Mouse (Mus musculus) CD4-positive, CD25-positive, alpha-beta regulatory T cell, adult 2 months (primary cell): ENCODE measurements at regions not wholly inside any gene's neighbourhood (a gene's known extent, or its start where the extent isn't known, plus 50 kb on each side); places are given as distances from the start of the nearest gene placed in this dataset.
"Not testable (repeated sequence)": the region's sequence is repeated elsewhere in the genome, so short reads cannot be mapped to it uniquely, and the experiment has no call there.

Source experiments
- DNase-seq: peaks from one replicate; pipeline ENCODE4 v3.0.0-alpha.2; 2012; ENCODE audit warnings: low read depth, low spot score

DNA sequence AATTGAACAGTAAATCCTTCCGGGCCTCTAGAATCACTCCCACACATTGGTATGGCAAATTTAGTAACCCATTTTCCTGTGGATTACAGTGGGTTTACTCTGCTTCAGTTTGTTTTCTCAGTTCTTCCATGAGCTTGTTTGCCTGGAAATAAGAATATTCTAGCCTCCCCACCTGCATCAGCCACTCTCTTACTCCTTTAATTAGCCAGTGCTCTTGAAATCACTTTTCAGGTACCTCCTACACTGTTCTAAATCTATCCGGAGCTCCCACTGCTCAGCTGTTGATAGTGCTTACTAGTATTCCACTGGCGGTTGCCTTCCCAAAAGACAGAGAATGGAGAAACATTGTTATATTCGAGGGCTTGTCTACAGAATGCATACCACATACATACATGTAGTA, 167.1 kb downstream of the Htr7 start:
- DNase-seq, result no peak

DNA sequence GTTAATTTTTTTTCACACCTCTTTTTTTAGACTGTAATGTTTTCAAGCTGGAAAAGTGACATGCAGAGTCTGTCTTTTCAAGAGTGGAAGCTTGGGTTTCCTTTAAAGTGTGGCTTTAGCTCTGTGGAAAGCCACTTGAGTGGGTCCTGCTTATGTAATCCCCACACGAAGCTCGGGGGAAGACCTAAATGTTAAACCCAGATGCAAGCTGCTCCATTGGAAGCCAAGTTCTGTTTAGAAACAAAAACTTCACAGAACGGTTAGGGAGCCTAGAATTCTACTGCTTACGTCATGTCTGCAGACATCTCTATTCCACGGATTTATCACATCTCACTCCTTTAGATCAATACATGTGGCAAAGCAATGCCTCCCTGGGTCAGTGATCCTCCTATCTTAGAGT, 171.0 kb downstream of the Htr7 start:
- no peak for DNase-seq

DNA sequence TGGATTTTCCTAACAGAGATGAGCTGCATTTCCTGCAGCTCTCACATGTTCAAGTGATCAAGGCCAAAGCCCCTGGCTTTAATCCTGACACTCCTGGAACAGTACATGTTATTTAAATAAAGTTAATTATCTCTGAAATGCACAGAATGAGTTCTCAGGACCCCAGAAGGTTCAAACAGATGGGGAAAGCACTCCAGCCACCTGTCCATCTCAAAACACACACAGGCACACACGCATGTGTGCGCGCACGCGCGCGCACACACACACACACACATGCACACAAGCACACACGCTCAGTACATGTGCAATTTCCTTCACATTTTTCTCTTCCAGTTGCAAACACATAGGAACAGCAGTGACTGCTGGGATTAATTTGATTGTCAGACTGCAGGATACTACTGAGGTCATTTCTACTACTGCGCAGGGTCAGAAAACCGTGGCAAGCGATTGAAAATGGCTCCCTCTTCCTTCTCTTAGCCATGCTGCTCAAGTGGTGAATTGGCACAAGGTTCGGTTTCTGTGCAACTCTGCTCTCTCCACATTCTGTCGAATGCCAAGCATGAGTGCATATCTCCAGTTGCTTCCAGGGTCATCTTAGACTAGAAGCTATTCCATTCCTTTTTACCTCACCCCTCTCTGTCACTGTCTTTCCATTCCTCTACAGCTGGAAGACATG, 175.4 kb downstream of the Htr7 start:
- DNase-seq, result no peak

DNA sequence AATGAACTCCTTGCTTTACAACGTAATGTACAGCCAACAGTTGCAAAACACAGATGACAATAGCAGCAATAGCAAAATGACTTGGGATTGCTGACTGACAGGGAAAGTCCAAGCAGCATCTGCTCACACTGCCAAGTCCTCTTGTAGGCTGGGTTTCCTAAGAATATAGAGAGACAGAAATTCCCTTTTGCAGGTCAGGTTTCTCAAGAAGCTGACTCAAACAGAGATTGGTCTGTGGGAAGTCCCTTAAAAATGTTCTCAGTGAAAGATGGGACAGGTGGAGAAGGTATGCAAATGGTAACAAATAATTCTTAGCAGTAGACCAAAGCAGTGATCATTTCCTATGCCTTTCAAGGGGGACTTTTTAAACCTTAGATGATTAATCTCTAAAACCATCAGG, 181.8 kb downstream of the Htr7 start:
- no peak for DNase-seq

DNA sequence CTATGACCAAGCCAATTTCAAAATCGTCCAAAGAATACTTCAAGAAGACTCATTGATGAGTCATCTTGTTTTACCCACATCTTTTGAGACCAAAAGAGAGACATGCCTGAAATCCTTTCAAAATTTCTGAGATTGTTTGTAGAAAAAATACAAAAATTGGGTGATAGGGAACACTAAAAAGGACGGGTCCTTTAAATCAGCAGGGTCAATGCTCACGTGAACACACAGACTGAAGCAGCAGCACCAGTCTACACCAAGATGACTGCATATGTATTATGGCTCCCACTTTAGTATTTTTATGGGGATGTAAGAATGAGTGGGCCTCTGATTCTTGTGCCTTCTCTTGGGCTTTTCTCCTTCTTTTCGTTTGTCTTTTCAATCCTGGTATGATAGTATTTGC, 186.6 kb downstream of the Htr7 start:
- DNase-seq, result no peak

DNA sequence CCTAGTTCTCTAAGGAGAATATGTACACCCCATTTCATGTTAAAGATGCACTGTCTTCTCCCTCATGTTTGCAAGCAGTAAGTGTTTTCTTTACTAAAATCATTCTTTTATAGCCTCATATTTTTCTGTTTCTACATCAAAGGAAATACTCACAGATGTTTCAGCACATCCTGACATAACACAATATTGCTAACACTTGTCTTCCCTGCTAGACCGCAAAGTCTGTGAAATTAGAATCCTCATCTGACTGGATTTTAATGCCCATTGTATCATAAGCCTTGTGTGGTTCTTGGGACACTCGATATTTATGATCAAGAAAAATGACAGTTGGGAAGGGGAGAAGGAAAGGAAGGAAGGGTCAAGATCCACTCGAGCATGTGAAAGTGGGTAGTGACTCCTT, 188.8 kb downstream of the Htr7 start:
- DNase-seq, result no peak

DNA sequence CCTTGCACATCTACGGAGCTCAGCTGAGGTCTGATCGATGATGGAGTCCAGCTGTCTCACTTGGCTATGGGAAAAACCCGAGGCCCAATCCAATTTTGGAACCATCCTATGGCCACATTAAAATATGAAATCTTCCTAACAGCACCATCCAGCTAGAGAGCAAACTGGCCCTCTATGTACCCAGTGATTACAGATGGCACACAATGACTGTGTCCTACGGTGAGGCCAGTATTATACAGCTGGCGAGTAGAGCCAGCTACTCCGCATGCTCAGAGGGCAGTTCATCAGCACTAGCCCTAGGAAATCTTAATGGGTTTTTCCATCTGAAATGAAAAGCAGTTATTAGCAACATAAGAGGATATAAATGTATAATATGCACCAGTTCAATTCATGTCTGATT, 194.3 kb downstream of the Htr7 start:
- no peak for DNase-seq

DNA sequence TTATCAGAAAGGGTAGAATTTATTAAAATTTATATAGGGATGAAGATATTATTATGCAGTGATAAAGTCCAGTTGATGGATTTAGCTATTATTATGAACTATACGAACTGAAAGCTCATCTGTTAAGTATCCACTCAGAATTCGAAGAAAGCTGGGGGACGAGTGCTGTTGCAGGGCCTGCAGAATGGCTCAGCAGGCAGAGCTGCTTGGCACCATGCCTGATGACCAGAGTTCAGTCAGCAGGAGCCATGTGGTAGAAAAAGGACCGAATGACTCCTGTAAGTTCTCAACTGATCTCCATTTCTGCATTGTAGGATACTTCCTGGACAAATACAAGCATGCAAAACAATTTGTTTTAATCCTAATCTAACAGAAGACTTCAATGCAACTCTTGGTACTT, 195.9 kb downstream of the Htr7 start:
- no peak for DNase-seq

DNA sequence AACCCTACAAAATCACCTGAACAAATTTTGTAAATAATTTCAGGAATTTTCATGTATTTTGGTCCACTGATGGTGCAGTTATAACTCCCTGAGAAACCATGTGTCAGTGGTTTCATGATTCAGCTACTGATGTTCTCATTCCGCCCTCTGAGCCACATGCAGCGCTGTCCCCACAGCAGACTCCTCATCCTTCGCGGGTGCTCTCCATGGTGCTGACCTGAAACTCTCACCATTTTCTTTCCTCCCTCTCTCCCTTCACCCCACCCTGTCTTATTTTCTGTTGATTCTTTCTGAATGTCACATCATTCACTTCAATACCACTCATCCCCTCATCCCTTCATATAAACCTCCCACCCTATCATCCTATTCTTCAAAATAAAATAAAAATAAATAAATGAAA, 224.3 kb downstream of the Htr7 start:
- peak; percentile 0 for DNase-seq

DNA sequence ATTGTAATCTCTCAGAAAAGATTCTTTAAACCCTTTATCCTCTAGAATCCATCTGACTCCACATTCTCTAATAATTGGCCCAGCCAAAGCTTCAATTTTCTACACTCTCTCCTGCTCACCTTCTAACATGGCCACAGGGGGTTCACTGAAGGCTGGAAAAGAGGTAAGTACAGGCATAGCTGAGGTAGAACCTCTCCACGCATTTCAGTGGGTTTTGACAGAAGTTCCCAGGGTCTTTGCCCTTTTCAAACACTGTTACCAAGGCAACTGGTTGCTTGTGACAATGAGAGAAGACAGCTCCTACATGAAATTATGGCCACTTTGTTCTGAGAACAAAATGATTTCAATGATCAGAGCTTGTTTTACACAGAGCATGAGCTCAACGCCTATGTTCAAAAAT, 231.2 kb downstream of the Htr7 start:
- DNase-seq, result no peak

DNA sequence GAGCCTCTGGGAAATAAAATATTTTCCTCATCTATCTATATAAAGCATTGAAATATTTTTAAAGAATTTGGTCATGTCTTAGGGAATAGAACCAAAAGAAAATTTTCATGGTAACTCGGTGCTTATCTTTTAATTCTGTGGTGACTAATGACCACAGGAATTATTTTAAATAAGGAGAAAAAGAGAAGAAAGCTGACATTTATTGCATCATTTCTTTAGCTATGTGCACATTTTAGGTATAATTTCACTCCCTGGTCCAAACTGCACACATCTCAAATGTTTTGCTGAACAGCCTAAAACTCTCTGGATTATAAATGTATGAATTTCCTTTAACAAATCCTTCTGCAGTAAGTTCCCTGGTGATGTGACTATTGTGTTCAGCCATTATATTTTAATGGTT, 237.7 kb downstream of the Htr7 start:
- no peak for DNase-seq

DNA sequence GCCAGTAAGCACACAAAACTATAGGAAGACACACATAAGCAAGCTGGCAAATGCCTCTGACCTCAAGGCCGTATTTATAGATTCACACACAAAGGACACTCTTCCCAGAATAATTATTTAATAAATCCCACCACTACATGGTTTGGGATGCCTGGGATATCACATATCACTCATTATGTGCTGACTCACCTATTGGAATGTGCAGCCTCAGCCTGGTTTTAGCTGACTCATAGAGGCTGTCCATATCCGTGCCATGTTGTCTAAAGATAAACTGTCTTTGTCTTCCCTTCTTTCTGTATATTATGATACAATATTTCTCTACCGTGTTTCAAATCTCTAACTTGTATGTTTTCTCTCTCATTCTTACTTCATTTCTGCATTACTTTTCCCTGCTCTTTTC, 262.6 kb downstream of the Htr7 start:
- DNase-seq, result no peak

DNA sequence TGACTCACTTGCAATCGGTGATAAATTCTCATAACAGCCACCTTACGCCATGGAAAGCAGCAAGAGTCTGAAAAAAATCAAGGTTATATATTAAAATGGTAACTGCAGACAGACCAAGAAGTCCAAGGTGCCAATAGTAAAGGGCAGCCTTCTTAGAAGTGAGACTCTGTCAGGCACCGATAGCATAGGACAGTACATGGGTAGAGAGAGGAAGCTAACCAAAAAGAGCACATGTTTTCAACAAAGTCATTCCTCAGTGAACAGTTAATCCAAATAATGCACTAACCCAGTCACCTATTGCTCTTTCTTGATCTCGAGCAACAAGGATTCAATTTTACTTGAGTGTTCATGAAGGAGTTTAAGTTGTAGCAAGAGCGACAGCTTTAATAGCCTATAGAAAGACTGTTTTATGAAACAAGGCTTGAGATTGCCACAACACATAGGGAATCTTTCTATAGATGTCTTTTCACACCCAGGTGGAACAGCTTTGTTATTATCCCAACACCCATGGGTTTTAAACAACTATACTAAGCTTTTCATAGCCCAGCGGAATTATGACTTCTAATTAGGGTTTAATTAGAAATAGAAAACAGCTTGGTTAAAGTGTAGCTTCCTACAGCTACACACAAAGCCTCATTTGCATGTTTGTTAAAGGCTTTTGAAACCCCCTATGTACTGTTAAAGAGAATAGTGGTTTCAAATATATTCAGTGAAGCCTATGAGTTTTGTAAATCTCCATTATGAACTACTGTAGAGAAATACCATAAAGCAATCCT, 269.9 kb downstream of the Htr7 start:
- no peak for DNase-seq

DNA sequence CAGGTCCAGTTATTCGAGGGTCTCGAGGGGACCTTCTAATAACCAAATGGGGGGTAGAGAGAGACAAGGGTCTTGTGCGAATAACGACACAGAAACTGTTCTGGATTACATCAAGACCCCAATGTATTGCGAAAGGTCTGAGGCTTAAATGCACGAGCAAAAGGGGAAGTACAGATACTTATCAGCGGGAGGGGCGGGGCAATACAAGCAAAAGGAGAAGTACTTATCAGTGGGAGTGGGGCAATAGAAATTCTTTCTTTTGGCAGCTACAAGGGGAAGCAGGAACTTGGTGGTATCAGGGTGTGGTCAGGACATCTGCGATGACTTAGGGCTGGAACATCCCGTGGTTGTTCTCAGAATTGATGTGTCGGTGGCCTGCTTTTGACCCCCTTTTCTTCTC, 295.6 kb downstream of the Htr7 start:
- DNase-seq, result not testable (repeated sequence)

DNA sequence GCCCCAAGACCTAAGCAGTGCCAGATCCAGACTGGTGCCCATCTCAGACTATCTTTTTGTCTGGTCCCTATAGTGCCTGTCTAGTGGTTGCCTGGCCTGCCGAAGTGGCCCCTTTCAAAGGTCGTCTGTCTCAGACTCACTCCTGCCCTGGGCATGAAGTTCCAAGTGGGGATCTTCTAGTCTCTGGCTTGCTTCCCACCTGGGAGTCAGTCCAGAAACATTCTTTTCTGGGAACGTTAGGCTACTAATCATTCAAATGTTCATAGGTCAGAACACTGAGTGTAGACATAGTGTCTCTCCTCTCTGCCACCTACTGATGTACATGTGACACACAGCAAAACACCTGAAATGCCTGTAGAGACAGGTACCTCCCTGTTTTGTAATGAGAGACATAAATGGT, 297.6 kb downstream of the Htr7 start:
- no peak for DNase-seq

DNA sequence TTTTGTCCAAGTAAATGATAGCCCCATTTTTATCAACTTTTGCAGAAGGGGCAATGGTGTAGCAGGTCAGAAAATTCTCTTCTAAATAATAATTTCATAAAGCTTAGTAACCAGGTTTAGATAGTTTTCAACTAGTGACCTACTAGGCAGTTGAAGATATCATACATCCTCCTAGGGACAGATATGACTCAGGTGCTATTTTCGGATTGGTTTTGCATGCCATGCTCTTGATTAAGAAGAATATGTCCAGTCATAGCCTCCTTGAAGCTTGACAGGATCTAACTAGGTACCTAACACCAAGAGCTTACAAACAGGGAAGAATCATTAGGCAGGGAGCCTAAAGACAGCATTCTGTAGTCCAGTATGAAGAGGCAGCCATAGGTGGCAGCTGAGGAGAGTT, 301.8 kb downstream of the Htr7 start:
- no peak for DNase-seq

DNA sequence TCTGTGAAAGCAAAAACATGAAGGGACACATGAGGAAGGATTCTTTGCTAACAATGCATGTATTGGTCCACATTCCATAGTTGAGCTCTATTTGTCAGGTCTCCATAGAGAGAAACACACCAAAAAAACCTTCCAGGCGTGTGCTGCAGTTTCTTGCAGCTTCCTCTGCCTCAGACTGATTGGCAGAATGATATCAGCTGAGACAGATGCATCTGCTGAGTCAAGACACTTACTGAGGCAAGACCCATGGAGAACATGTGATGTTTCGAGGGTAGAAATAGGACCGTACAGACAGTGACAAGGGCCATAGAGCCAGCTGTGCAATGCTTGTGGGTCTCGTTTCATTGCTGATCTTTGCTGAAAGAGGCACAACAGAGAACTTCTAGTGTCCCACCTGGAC, 321.6 kb downstream of the Htr7 start:
- no peak for DNase-seq

DNA sequence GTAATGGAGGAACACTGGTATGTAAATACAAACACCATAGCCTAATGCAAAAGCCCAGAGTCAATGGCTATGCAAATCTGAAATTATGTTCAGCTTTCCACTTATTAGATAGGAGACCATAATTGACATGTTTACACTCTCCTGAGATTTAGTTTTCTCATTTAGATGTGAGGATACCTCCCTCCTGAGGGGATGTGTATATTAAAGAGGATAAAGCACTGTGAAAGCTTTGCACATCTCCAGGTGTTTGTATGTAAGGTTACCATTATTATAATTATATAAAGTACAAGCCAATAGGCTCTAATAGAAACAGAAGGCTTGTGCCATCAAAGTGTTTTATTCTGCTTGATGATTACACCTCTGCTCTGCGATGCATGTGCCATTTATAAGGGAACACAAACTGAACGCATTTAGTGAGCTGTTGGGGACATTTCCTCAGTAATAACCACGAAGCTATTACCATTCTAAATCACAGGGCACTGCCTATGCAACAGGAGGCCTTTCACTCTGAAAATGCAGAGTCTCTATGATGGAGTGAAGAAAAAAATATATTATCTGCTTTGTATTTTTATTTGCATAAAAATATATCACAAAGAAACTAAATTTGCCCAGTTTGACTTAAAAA, 328.8 kb downstream of the Htr7 start:
- no peak for DNase-seq
